Mouse (Mus musculus): ENCODE measurements around the gene Shd. TPM values are rescaled to one million over a fixed set of nuclear protein-coding genes. Genes with fewer than 3 reads are reported as not detected.
A peak's percentile ranks its signal among the peaks of the same experiment; 100 is the strongest.

The Shd gene
- polyA plus RNA-seq, 1 experiment from 2014 or later: 131 TPM

DNA sequence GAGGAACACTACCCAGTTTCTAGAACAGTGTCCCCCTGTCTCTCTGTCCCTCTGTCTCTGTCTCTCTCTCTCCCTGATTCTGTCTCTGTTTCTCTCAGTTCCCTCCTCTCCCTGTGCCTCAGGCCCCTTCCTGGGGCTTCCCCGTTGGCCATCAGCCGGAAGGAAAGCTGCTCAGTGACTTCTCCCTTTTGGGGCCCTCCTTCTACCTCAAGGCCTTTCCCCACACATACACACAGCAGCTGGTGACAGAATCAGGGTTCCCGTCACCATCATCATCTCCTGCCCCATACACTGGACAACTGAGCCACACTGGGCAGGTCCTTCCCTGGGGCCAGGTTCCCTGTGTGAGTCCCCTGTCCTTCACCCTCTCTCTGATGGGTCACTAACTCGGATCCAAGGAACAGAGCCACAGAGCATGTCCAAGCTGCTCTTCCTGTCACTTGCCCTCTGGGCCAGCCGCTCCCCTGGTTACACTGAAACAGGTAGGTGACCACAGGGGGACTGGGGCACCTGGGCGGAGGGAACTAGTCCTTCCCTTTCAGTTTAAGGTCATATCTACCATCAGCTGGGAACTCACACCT lies 17.7 kb upstream of the Shd start, which contains the start of gene Ebi3:
Gene Ebi3 (plus strand): TSS at position 194 of the 581 bp plus-strand sequence.
- Histone ChIP-seq H3K4me1 (peaks cover 14% of the 10 kb centered on the region), H3K27ac (replicated peaks) (no peak within 1 kb of the TSS), H3K9me3 (no peaks in the 10 kb centered on the region), H3K4me2 (replicated peaks) (no peak within 1 kb of the TSS), H3K36me3 (no peaks in the 10 kb centered on the region), H3K4me3 (no peak within 1 kb of the TSS), H3K9ac (replicated peaks) (no peak within 1 kb of the TSS), H3K27me3 (peaks cover 24% of the 10 kb centered on the region)
- ATAC-seq (ENCODE audit: low FRiP score, low read depth): no peak
- 75% methylated on average over 6 of the region's 6 CpGs for WGBS

DNA sequence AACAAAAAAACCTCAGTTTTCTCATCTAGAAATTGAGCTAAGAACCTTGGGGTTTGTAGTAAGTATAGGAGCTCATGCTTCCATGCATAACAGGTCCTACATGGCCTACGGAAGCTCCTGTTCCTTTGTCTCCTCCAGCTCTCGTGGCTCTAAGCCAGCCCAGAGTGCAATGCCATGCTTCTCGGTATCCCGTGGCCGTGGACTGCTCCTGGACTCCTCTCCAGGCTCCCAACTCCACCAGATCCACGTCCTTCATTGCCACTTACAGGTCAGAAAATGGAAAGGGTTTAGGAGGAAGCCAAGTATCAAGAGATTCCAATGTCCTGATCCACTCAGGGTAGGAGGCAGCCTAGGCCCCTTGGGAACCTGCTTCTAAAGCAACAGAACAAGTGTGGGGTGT lies 16.5 kb upstream of the Shd start:
- Histone ChIP-seq H3K36me3 (no peaks in the 10 kb centered on the region), H3K9ac (replicated peaks) (no peak overlapping the region), H3K27me3 (peaks cover 24% of the 10 kb centered on the region), H3K4me3 (no peak overlapping the region), H3K4me2 (replicated peaks) (no peak overlapping the region), H3K9me3 (no peaks in the 10 kb centered on the region), H3K27ac (replicated peaks) (no peak overlapping the region), H3K4me1 (peaks cover 19% of the 10 kb centered on the region)
- ATAC-seq (ENCODE audit: low FRiP score, low read depth): no peak
- WGBS: 79% methylated on average over 6 of the region's 6 CpGs

DNA sequence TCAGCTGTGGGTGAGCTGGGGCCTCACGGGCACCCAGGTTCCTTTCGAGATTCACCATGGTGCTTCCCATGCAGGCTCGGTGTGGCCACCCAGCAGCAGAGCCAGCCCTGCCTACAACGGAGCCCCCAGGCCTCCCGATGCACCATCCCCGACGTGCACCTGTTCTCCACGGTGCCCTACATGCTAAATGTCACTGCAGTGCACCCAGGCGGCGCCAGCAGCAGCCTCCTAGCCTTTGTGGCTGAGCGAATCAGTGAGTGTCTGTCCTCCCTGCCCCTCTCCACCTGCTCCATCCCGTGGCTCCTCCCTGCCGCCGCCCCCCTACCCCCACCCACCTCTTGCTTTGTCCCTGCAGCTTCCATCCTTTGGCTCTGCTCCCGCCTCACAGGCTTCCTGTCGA lies 16.0 kb upstream of the Shd start:
- peaks cover 24% of the 10 kb centered on the region for H3K27me3 ChIP-seq
- H3K4me2 ChIP-seq (replicated peaks): no peak overlapping the region
- H3K36me3 ChIP-seq: no peaks in the 10 kb centered on the region
- H3K9me3 ChIP-seq: no peaks in the 10 kb centered on the region
- peaks cover 19% of the 10 kb centered on the region for H3K4me1 ChIP-seq
- H3K4me3 ChIP-seq: no peak overlapping the region
- no peak for ATAC-seq (ENCODE audit: low FRiP score, low read depth)
- 41% methylated on average over 16 of the region's 16 CpGs for WGBS
- no peak overlapping the region for H3K27ac ChIP-seq (replicated peaks)
- H3K9ac ChIP-seq (replicated peaks): no peak overlapping the region

DNA sequence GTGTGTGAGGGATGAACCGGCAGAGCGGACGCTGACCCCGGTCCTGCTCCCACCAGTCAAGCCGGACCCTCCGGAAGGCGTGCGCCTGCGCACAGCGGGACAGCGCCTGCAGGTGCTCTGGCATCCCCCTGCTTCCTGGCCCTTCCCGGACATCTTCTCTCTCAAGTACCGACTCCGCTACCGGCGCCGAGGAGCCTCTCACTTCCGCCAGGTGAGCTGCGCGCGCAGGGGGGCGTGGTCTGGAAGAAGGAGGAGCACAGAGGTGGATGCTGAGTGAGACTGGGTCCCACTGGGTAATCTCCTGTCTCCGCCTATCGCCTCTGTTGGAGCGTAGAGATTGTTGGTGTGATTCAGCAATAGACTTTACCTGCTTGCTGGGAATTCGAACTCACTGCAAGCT lies 14.1 kb upstream of the Shd start:
- Histone ChIP-seq H3K9me3 (no peaks in the 10 kb centered on the region), H3K9ac (replicated peaks) (peak overlapping the region; percentile 64), H3K27me3 (peaks cover 23% of the 10 kb centered on the region), H3K4me2 (replicated peaks) (peak overlapping the region; percentile 84), H3K4me3 (peak overlapping the region; percentile 50), H3K4me1 (peaks cover 27% of the 10 kb centered on the region), H3K27ac (replicated peaks) (peak overlapping the region; percentile 54), H3K36me3 (no peaks in the 10 kb centered on the region)
- peak; percentile 10; the same call in 1 of the 2 replicates for ATAC-seq (ENCODE audit: low FRiP score, low read depth)
- WGBS: under 1% methylated on average over 26 of the region's 26 CpGs

DNA sequence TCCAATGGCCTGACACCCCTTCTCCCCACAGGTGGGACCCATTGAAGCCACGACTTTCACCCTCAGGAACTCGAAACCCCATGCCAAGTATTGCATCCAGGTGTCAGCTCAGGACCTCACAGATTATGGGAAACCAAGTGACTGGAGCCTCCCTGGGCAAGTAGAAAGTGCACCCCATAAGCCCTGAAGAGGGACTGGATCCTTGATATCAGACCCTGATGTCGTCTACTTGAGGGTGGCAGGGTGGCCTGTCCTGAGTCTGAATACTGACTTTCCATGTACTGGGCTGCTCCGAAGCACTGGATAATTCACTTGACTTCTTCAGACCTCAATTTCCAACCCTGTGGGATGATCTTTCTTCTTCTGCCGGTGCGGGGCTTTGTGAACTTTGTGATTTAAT lies 13.7 kb upstream of the Shd start:
- 41% methylated on average over 6 of the region's 6 CpGs for WGBS
- peaks cover 27% of the 10 kb centered on the region for H3K4me1 ChIP-seq
- H3K27ac ChIP-seq (replicated peaks): peak overlapping the region; percentile 54
- peak overlapping the region; percentile 84 for H3K4me2 ChIP-seq (replicated peaks)
- peak overlapping the region; percentile 50 for H3K4me3 ChIP-seq
- peak overlapping the region; percentile 64; the same call in 1 of the 2 replicates for H3K9ac ChIP-seq (replicated peaks)
- H3K36me3 ChIP-seq: peaks cover 4% of the 10 kb centered on the region; the same call in 1 of the 2 replicates
- no peaks in the 10 kb centered on the region for H3K9me3 ChIP-seq
- peaks cover 18% of the 10 kb centered on the region for H3K27me3 ChIP-seq
- ATAC-seq (ENCODE audit: low FRiP score, low read depth): no peak

DNA sequence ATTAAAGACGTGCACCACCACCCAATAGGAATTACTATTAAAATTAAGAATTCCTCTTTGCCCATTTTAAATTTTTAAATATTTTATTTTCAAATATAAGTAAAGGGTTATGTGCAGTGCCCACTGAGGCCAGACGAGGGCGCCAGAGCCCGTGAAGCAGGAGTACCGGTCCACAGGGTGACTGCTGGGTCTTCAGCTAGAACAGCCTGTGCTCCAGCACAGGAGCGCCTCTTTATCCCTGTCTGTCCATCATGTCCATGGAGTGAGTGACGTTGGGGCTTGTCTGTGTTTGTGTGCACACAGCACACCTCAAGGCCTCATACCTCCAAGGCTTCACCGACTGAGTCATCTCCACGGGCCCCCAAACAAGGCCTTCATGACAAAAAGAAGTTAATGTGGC lies 13.1 kb upstream of the Shd start:
- peaks cover 27% of the 10 kb centered on the region for H3K4me1 ChIP-seq
- H3K9me3 ChIP-seq: no peaks in the 10 kb centered on the region
- peak; percentile 35 for ATAC-seq (ENCODE audit: low FRiP score, low read depth)
- peak overlapping the region; percentile 54 for H3K27ac ChIP-seq (replicated peaks)
- 0 out of 2 replicates have a peak overlapping the region, but pooled peaks have one; percentile 20 for H3K9ac ChIP-seq (replicated peaks)
- 9% methylated on average over 9 of the region's 9 CpGs for WGBS
- H3K36me3 ChIP-seq: peaks cover 10% of the 10 kb centered on the region
- peak overlapping the region; percentile 84 for H3K4me2 ChIP-seq (replicated peaks)
- peaks cover 18% of the 10 kb centered on the region for H3K27me3 ChIP-seq
- H3K4me3 ChIP-seq: 0 out of 2 replicates have a peak overlapping the region, but pooled peaks have one; percentile 12

DNA sequence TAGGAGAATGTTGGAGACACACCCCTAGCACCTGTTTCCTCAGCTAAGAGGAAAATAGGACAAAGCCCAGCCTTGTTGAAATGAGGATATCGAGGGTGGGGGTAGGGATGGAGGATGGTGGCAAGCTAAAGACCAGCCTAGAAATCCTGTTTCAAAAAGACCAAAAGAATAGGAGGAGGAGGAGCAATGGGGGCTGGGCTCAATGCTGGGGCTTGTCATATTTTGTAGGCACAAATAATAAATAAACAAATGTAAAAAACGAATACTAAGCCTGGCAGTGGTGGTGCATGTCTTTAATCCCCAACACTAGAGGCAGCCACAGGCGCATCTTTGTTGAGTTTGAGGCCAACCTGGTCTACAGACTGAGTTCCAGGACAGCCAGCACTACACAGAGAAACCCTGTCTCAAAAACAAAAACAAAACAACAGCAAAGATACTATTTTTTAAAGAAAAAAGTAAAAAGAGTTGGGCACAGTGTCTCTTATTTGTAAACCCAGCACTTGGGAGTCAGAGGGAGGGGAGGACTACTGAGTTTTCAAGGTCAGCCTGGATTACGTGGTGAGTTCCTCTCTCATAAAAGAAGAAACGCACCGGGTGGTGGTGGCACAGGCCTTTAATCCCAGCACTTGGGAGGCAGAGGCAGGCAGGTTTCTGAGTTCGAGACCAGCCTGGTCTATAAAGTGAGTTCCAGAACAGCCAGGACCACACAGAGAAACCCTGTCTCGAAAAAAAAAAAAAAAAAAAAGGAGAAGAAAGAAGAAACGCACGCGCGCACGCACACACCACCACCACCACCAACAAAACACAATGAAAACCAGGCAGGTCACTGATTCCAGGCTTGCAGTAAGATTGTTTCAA lies 12.3 kb upstream of the Shd start:
- H3K4me1 ChIP-seq: peaks cover 27% of the 10 kb centered on the region
- H3K9ac ChIP-seq (replicated peaks): peak overlapping the region; percentile 73
- peak overlapping the region; percentile 95 for H3K27ac ChIP-seq (replicated peaks)
- ATAC-seq (ENCODE audit: low FRiP score, low read depth): no peak
- H3K9me3 ChIP-seq: no peaks in the 10 kb centered on the region
- peaks cover 11% of the 10 kb centered on the region for H3K36me3 ChIP-seq
- whole genome bisulfite sequencing: 78% methylated on average over 12 of the region's 13 CpGs
- peaks cover 15% of the 10 kb centered on the region for H3K27me3 ChIP-seq
- H3K4me3 ChIP-seq: peak overlapping the region; percentile 59
- H3K4me2 ChIP-seq (replicated peaks): peak overlapping the region; percentile 77

DNA sequence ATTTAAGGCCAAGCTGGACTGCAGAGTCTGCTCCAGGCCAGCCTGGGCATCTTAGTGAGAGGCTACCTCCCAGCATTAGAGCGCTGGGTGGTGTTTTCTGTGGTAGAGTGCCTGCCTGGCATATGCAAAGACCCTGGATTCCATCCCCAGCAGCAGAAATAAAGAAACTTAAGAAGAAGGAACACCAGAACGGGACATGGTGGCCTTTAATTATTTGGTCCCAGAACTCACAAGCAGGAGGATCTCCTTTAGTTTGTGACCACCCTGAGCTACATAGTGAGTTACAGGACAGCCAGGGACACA lies 11.7 kb upstream of the Shd start:
- peaks cover 17% of the 10 kb centered on the region for H3K36me3 ChIP-seq
- ATAC-seq (ENCODE audit: low FRiP score, low read depth): no peak
- peaks cover 15% of the 10 kb centered on the region for H3K27me3 ChIP-seq
- peak overlapping the region; percentile 59 for H3K4me3 ChIP-seq
- peak overlapping the region; percentile 95 for H3K27ac ChIP-seq (replicated peaks)
- WGBS: 30% methylated on average over 2 of the region's 2 CpGs
- peak overlapping the region; percentile 77 for H3K4me2 ChIP-seq (replicated peaks)
- no peaks in the 10 kb centered on the region for H3K9me3 ChIP-seq
- peak overlapping the region; percentile 73 for H3K9ac ChIP-seq (replicated peaks)
- peaks cover 27% of the 10 kb centered on the region for H3K4me1 ChIP-seq

DNA sequence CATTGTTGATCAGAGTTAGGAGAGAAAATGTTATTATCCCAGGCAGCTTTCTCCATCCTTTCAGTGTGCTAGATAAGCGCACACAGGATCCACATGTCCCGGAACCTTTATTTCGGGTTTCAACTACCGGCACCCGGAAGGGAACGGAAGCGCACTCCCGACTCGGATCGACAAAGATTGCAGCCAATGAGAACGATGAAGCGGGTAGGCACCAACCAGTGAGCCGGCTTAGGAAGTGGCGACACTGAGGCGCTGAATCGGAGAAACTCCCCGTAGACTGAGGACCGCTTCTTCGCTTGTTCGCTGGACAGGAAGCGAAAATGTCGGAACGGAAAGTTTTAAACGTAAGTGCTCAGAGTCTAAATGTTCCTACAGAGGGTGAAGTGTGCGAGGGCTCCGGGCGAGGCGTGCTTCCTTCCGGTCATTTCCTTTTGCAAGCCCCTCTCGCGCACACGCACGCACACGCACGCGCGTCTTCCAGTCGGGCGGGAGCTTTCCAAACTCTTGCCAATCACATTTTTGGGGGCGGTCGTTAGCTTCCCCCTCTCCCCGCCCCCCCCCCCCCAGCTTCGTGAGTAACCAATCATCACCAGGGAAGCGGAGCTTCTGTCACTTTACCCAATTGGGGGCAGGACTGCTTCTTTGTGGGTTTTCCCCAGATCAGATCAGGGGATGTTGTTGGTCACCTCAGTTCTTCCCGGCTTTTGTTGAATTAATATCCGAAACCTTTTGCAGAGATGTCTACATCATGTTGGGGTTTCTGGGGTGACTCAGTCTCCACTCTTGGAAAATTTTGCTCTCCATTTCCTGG lies 11.1 kb upstream of the Shd start, which contains the start of gene Yju2:
Gene Yju2 (plus strand): TSS at position 182 of the 811 bp plus-strand sequence.
- no peaks in the 10 kb centered on the region for H3K9me3 ChIP-seq
- H3K4me3 ChIP-seq: peak within 1 kb of the TSS; percentile 59
- H3K36me3 ChIP-seq: peaks cover 23% of the 10 kb centered on the region
- WGBS: under 1% methylated on average over 45 of the region's 46 CpGs
- peaks cover 13% of the 10 kb centered on the region for H3K27me3 ChIP-seq
- H3K4me2 ChIP-seq (replicated peaks): peak within 1 kb of the TSS; percentile 77
- peak; percentile 91 for ATAC-seq (ENCODE audit: low FRiP score, low read depth)
- peaks cover 27% of the 10 kb centered on the region for H3K4me1 ChIP-seq
- H3K27ac ChIP-seq (replicated peaks): peak within 1 kb of the TSS; percentile 95
- H3K9ac ChIP-seq (replicated peaks): peak within 1 kb of the TSS; percentile 73

DNA sequence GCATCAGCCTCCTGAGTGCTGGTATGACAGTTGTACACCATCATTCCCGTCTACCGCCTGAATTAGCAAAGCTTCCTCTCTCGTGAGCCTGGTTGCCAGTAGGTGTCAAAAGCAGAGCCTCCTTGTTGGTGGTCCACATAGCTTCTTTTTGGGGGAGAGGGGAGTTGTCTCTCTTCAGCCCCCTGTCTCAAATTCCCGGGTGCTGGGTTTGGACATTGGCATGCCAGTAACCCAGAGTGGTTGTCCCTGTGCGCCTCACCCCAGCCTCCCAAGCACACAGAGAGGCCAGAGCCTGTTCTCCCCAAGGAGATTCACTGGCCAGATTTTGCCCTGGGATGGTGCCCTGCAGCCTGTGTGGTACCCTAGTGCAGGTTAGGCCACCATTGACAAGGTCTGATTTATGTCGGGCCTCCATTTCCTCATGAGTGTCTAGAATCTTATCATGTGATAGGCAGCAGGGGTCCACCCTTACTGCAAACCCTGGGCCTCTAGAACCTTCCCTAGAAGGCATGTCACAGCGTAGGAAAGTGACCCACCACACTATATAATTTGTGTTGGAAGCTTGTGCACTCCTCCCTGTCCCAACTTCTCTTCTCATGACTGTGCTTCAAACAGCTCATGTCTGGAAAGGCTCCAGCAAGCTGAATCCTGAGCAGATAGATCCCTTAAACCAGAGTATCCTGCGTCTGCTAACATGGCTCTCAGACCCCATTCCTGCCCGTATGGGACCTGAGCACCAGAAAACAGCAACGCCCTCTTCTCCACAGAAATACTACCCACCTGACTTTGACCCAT lies 10.1 kb upstream of the Shd start:
- Histone ChIP-seq H3K9ac (replicated peaks) (peak overlapping the region; percentile 47), H3K36me3 (peaks cover 33% of the 10 kb centered on the region), H3K4me1 (peaks cover 27% of the 10 kb centered on the region), H3K27me3 (peaks cover 3% of the 10 kb centered on the region), H3K4me2 (replicated peaks) (peak overlapping the region; percentile 77), H3K9me3 (no peaks in the 10 kb centered on the region), H3K4me3 (peak overlapping the region; percentile 59), H3K27ac (replicated peaks) (peak overlapping the region; percentile 95)
- ATAC-seq (ENCODE audit: low FRiP score, low read depth): no peak
- 78% methylated on average over 10 of the region's 10 CpGs for WGBS

DNA sequence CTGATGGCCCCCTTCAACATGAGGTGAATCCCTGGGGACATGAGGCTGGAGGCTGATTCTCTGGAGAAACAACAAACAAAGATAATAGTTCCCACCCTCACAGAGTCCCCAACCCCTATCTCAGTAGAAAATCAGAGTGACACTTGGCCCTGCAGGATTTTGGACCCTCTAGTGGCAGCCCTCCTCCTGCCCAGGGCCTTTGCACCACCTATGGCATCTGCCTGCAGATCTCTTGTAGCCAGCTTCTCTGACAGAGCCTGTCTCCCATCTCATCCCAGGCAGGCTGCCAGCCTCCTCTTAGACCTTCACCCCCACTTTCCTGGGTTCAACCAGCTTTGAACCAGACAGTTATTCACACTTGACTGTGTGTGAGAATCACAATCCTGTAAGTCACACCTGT lies 9.5 kb upstream of the Shd start:
- no peaks in the 10 kb centered on the region; the same call in 1 of the 2 replicates for H3K27me3 ChIP-seq
- ATAC-seq (ENCODE audit: low FRiP score, low read depth): no peak
- H3K27ac ChIP-seq (replicated peaks): no peak overlapping the region
- H3K36me3 ChIP-seq: peaks cover 37% of the 10 kb centered on the region
- H3K9ac ChIP-seq (replicated peaks): no peak overlapping the region
- no peaks in the 10 kb centered on the region for H3K9me3 ChIP-seq
- H3K4me1 ChIP-seq: peaks cover 27% of the 10 kb centered on the region
- H3K4me2 ChIP-seq (replicated peaks): no peak overlapping the region
- no peak overlapping the region for H3K4me3 ChIP-seq
